Mouse (Mus musculus): ENCODE data around the gene Olfr62.

GRCm38 (mm10) chr4:118703223-118703622 is 44.5 kb downstream of the Olfr62 start, which contains the start of gene Olfr1341:
- TF ChIP-seq POLR2A (IDR thresholded peaks at IDR 0.05; ENCODE audit: insufficient read depth, low read length) (no peak), CTCF (IDR thresholded peaks at IDR 0.05; ENCODE audit: low read depth, low read length) (no peak)

Data from ES-Bruce4 (cell line).